Mouse (Mus musculus): ENCODE data around the gene Gab1.

Gene Gab1

GRCm38 (mm10) chr8:80752429-80752828 is 127.9 kb downstream of the Gab1 start:
- no peak for DNase-seq (ENCODE audit: low spot score in 2 of 2)

GRCm38 (mm10) chr8:80749091-80749490 is 131.2 kb downstream of the Gab1 start:
- no peak for DNase-seq (ENCODE audit: low spot score in 2 of 2)

GRCm38 (mm10) chr8:80739932-80740331 is 140.4 kb downstream of the Gab1 start:
- no peak for DNase-seq (ENCODE audit: low spot score in 2 of 2)

- DNase-seq (ENCODE audit: low spot score in 2 of 2), result peak; percentile 95 to 97
Observed at GRCm38 (mm10) chr8:80739155-80739924, 141.0 kb downstream of the Gab1 start, which contains the start of gene Smarca5. TSS of gene Smarca5 (minus strand) at chr8:80739497.

- DNase-seq (ENCODE audit: low spot score in 2 of 2), result peak; percentile 25 to 63
Observed at GRCm38 (mm10) chr8:80738388-80739154, 141.7 kb downstream of the Gab1 start.

GRCm38 (mm10) chr8:80738046-80738387 is 142.3 kb downstream of the Gab1 start:
- DNase-seq (ENCODE audit: low spot score in 2 of 2), result no peak

GRCm38 (mm10) chr8:80732326-80732725 is 148.0 kb downstream of the Gab1 start:
- no peak for DNase-seq (ENCODE audit: low spot score in 2 of 2)

- no peak for DNase-seq (ENCODE audit: low spot score in 2 of 2)
Observed at GRCm38 (mm10) chr8:80714461-80714860, 165.9 kb downstream of the Gab1 start.

Measured in urinary bladder, postnatal 4 days (tissue).